Mouse (Mus musculus): ENCODE measurements around the gene Ano4. TPM values are rescaled to one million over a fixed set of nuclear protein-coding genes. Genes with fewer than 3 reads are reported as not detected.
"Not testable (repeated sequence)": the region's sequence is repeated elsewhere in the genome, so short reads cannot be mapped to it uniquely, and the experiment has no call there.

The Ano4 gene
- polyA plus RNA-seq, 1 experiment from 2014 or later = 0.96 TPM

DNA sequence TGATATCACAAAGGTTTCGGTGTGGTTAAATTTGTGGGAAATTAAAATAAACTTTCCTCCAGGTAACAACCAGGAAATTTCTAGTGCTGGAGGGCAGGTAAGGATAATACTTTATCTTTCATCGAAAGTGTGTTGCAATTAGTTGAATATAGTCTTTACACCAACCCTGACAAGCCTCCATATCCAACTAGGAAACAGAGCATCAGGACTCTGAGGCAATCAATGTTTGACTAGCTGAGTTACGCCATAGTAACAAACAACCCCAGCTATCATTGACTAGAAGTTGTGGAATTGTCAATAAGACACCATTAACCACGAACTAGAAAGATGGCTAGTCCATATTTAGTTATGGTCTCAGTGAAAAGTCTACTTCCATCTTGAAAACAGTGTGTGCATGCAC is 246.4 kb downstream of the Ano4 start:
- H3K9ac ChIP-seq (ENCODE audit: low read length) = no peak overlapping the region
- H3K4me2 ChIP-seq (ENCODE audit: low read depth, severe bottlenecking) = no peak overlapping the region
- ATAC-seq (ENCODE audit: insufficient number of reproducible peaks, low FRiP score, low TSS enrichment, low read depth) (no peak), DNase-seq (ENCODE audit: low spot score) (no peak)
- H3K36me3 ChIP-seq (ENCODE audit: control insufficient read depth, insufficient read depth, low read length) = no peaks in the 10 kb centered on the region
- 76% methylated on average over 4 of the region's 4 CpGs for WGBS
- no peak overlapping the region for H3K4me3 ChIP-seq (ENCODE audit: low read depth, low read length)
- no peak overlapping the region for H3K27ac ChIP-seq (replicated peaks; ENCODE audit: low read depth, low read length)
- H3K9me3 ChIP-seq (ENCODE audit: control insufficient read depth, low read length) = no peaks in the 10 kb centered on the region
- H3K27me3 ChIP-seq (ENCODE audit: control insufficient read depth, insufficient read depth, low read length) = no peaks in the 10 kb centered on the region
- no peaks in the 10 kb centered on the region for H3K4me1 ChIP-seq (ENCODE audit: control insufficient read depth, insufficient read depth, low read length)

DNA sequence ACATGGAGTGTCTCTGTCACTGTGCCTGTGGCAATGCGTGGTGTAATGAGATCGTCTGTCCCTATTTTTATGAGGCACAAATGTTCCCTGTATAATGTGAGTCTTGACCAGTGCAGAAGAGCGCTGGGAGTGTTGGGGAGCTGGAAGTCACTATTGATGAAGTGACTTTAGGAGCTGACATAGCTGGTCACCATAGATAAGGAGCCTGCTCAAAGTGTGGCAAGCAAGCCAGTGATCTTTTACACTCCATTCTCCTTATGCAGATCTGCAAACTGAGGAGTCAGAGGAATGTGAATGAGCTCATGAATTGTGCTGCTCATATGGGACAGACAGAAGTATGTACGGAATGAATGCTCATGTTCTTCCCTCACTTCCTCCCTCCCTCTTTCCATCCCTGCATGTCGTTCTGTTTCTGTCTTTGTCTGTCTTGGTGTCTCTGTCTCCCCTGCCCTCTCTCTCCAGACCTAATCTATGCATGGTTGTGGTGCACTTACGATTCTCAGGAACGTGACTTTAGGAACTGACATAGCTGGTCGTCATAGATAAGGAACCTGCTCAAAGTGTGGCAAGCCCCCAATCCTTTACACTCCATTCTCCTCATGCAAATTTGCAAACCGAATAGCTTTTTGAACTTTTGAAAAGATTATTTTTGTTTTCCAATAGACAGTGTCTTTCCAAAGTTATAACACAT is 252.1 kb downstream of the Ano4 start:
- DNase-seq (ENCODE audit: low spot score) = no peak
- H3K27ac ChIP-seq (replicated peaks; ENCODE audit: low read depth, low read length) = no peak overlapping the region
- WGBS = 76% methylated on average over 9 of the region's 9 CpGs

DNA sequence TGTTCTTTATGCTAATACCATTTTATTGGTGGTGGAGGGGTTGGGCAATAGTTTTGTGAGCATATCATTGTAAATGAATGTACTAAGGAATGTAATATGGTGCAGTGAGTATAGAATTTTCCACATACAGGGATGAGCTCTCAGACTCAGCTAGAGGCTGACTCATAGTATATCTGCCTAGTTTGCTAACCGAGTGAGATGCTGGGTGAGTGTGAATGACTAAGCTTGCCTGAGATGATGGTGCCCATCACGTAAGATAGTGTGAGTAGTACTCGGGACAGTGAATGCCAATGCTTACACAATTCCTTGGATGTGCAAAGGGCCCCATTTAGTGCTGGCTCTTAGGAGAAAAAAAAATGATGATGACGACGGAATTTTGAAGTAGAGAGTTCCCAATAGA is 267.1 kb downstream of the Ano4 start:
- H3K9ac ChIP-seq (ENCODE audit: low read length) = no peak overlapping the region
- WGBS = 87% methylated on average over 5 of the region's 5 CpGs
- H3K4me3 ChIP-seq (ENCODE audit: low read depth, low read length) = no peak overlapping the region
- no peak for DNase-seq (ENCODE audit: low spot score)
- H3K9me3 ChIP-seq (ENCODE audit: control insufficient read depth, low read length) = no peaks in the 10 kb centered on the region
- no peaks in the 10 kb centered on the region for H3K27me3 ChIP-seq (ENCODE audit: control insufficient read depth, insufficient read depth, low read length)
- H3K36me3 ChIP-seq (ENCODE audit: control insufficient read depth, insufficient read depth, low read length) = no peaks in the 10 kb centered on the region
- ATAC-seq (ENCODE audit: insufficient number of reproducible peaks, low FRiP score, low TSS enrichment, low read depth) = no peak
- H3K27ac ChIP-seq (replicated peaks; ENCODE audit: low read depth, low read length) = no peak overlapping the region
- H3K4me1 ChIP-seq (ENCODE audit: control insufficient read depth, insufficient read depth, low read length) = no peaks in the 10 kb centered on the region
- no peak overlapping the region for H3K4me2 ChIP-seq (ENCODE audit: low read depth, severe bottlenecking)

More for the DNA sequence above, 252.1 kb downstream of the Ano4 start:
- no peak overlapping the region for H3K4me3 ChIP-seq (ENCODE audit: low read depth, low read length)
- no peak overlapping the region for H3K9ac ChIP-seq (ENCODE audit: low read length)
- no peaks in the 10 kb centered on the region for H3K36me3 ChIP-seq (ENCODE audit: control insufficient read depth, insufficient read depth, low read length)
- no peaks in the 10 kb centered on the region for H3K4me1 ChIP-seq (ENCODE audit: control insufficient read depth, insufficient read depth, low read length)
- H3K27me3 ChIP-seq (ENCODE audit: control insufficient read depth, insufficient read depth, low read length) = no peaks in the 10 kb centered on the region
- no peak for ATAC-seq (ENCODE audit: insufficient number of reproducible peaks, low FRiP score, low TSS enrichment, low read depth)
- H3K4me2 ChIP-seq (ENCODE audit: low read depth, severe bottlenecking) = no peak overlapping the region
- H3K9me3 ChIP-seq (ENCODE audit: control insufficient read depth, low read length) = no peaks in the 10 kb centered on the region

DNA sequence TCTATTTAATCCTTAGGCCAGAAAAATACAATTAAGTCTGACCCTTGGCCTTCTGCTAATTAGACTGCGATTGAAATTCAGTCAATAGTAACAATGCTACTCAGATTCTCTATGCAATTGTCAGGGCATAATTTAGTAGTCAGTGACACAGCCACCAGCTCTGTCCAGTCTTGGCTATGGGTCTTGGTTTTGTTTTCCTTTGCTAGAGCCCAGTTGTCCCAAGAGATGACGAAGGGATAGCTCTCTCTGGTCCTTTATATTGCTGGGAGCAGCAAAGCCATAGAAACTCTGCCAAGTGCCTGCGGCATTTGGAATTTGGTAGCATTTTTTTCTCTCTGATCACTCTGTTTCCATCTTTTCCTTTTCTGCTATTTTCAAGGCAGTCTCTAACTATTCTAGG is 288.7 kb downstream of the Ano4 start:
- WGBS = 92% methylated on average over 3 of the region's 3 CpGs
- Histone ChIP-seq H3K9ac (ENCODE audit: low read length) (no peak overlapping the region), H3K36me3 (ENCODE audit: control insufficient read depth, insufficient read depth, low read length) (no peaks in the 10 kb centered on the region), H3K27ac (replicated peaks; ENCODE audit: low read depth, low read length) (no peak overlapping the region), H3K4me1 (ENCODE audit: control insufficient read depth, insufficient read depth, low read length) (no peaks in the 10 kb centered on the region), H3K4me2 (ENCODE audit: low read depth, severe bottlenecking) (no peak overlapping the region), H3K27me3 (ENCODE audit: control insufficient read depth, insufficient read depth, low read length) (no peaks in the 10 kb centered on the region), H3K4me3 (ENCODE audit: low read depth, low read length) (no peak overlapping the region), H3K9me3 (ENCODE audit: control insufficient read depth, low read length) (no peaks in the 10 kb centered on the region)
- ATAC-seq (ENCODE audit: insufficient number of reproducible peaks, low FRiP score, low TSS enrichment, low read depth) (no peak), DNase-seq (ENCODE audit: low spot score) (no peak)

DNA sequence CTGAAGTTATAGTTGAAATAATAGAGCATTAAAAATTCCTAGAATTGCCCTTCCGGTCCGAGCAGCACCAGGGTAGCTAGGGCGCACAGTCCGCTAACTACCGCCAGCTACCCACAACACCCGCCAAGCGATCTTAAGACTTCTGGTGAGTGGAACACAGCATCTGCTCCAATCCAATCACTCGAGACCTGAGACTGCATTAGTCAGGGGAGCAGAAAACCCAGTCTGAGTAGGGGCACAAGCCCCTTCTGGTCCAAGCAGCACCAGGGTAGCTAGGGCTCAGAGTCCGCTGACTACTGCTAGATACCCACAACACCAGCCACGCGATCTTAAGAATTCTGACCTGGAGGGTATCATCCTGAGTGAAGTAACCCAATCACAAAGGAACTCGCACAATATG is 299.6 kb downstream of the Ano4 start:
- not testable (repeated sequence) for H3K4me3 ChIP-seq (ENCODE audit: low read depth, low read length); H3K4me2 ChIP-seq (ENCODE audit: low read depth, severe bottlenecking); H3K27me3 ChIP-seq (ENCODE audit: control insufficient read depth, insufficient read depth, low read length); H3K4me1 ChIP-seq (ENCODE audit: control insufficient read depth, insufficient read depth, low read length); H3K9ac ChIP-seq (ENCODE audit: low read length); H3K36me3 ChIP-seq (ENCODE audit: control insufficient read depth, insufficient read depth, low read length); ATAC-seq (ENCODE audit: insufficient number of reproducible peaks, low FRiP score, low TSS enrichment, low read depth); H3K9me3 ChIP-seq (ENCODE audit: control insufficient read depth, low read length); H3K27ac ChIP-seq (replicated peaks; ENCODE audit: low read depth, low read length); DNase-seq (ENCODE audit: low spot score)
- 95% methylated on average over 12 of the region's 12 CpGs for WGBS

DNA sequence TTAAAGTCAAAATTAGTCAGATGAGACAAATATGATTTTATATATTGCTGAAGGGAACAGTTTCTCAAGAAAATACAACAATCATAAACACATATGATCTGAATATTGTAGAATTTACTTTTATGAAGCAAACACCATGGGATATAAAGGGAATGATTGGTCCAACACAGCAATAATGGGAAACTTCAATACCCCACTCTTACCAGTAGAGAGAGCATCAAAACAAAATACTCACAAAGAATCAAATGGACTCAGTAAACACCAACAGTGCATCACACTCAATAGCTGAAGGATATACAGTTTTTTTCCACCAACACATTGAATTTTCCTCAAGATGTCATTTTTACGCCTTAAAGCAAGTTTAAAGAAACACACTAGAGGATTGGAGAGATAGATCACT is 300.4 kb downstream of the Ano4 start:
- no peaks in the 10 kb centered on the region for H3K9me3 ChIP-seq (ENCODE audit: control insufficient read depth, low read length)
- ATAC-seq (ENCODE audit: insufficient number of reproducible peaks, low FRiP score, low TSS enrichment, low read depth) = no peak
- H3K27ac ChIP-seq (replicated peaks; ENCODE audit: low read depth, low read length) = no peak overlapping the region
- H3K4me1 ChIP-seq (ENCODE audit: control insufficient read depth, insufficient read depth, low read length) = no peaks in the 10 kb centered on the region
- no peak overlapping the region for H3K4me3 ChIP-seq (ENCODE audit: low read depth, low read length)
- H3K9ac ChIP-seq (ENCODE audit: low read length) = no peak overlapping the region
- DNase-seq (ENCODE audit: low spot score) = no peak
- H3K36me3 ChIP-seq (ENCODE audit: control insufficient read depth, insufficient read depth, low read length) = no peaks in the 10 kb centered on the region
- no peaks in the 10 kb centered on the region for H3K27me3 ChIP-seq (ENCODE audit: control insufficient read depth, insufficient read depth, low read length)
- H3K4me2 ChIP-seq (ENCODE audit: low read depth, severe bottlenecking) = no peak overlapping the region
- WGBS = 94% methylated on average over 1 of the region's 1 CpGs

DNA sequence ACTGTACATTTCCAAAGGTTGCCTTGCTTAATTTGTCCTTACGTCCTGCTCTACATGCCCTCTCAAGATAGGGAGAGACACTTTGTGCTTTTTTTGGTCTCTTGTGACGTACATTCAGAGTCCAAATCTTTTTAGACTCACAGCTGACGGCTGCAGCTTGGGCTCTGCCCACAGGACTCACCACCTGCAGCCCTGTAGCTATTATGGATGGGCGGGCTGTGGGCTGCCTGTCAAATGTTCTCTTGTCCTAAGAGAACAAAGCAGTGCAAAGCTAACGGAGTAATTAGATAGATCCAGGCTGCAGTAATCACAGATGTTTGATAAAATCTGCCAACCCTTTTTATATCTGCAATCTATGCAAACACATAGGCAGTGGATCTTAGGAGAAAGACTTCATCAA is 325.6 kb downstream of the Ano4 start:
- H3K27ac ChIP-seq (replicated peaks; ENCODE audit: low read depth, low read length) = no peak overlapping the region
- DNase-seq (ENCODE audit: low spot score) (no peak), ATAC-seq (ENCODE audit: insufficient number of reproducible peaks, low FRiP score, low TSS enrichment, low read depth) (no peak)
- H3K4me1 ChIP-seq (ENCODE audit: control insufficient read depth, insufficient read depth, low read length) = no peaks in the 10 kb centered on the region
- no peak overlapping the region for H3K4me2 ChIP-seq (ENCODE audit: low read depth, severe bottlenecking)
- no peak overlapping the region for H3K4me3 ChIP-seq (ENCODE audit: low read depth, low read length)
- H3K27me3 ChIP-seq (ENCODE audit: control insufficient read depth, insufficient read depth, low read length) = no peaks in the 10 kb centered on the region
- no peaks in the 10 kb centered on the region for H3K9me3 ChIP-seq (ENCODE audit: control insufficient read depth, low read length)
- WGBS = 70% methylated on average over 5 of the region's 5 CpGs
- no peak overlapping the region for H3K9ac ChIP-seq (ENCODE audit: low read length)
- no peaks in the 10 kb centered on the region for H3K36me3 ChIP-seq (ENCODE audit: control insufficient read depth, insufficient read depth, low read length)

DNA sequence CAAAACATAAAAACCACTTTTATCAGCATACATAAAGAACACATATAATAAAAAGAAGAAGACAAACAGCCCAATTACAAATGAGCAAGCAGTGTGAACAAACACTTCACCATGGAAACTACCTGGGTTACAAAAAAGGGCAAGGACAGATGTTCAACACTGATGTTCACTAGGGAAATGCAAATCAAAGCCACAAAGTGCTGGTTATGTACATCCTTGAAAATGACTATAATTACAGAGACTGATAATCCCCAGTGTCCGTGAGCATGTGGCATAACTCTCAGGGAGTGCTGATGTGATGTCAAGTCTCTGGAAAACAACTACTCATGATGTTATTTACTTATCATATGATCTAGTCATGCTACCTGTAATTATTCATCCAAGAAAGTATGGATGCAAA is 336.3 kb downstream of the Ano4 start:
- ATAC-seq (ENCODE audit: insufficient number of reproducible peaks, low FRiP score, low TSS enrichment, low read depth) (no peak), DNase-seq (ENCODE audit: low spot score) (no peak)
- Histone ChIP-seq H3K27ac (replicated peaks; ENCODE audit: low read depth, low read length) (no peak overlapping the region), H3K4me3 (ENCODE audit: low read depth, low read length) (no peak overlapping the region), H3K4me1 (ENCODE audit: control insufficient read depth, insufficient read depth, low read length) (no peaks in the 10 kb centered on the region), H3K27me3 (ENCODE audit: control insufficient read depth, insufficient read depth, low read length) (no peaks in the 10 kb centered on the region), H3K36me3 (ENCODE audit: control insufficient read depth, insufficient read depth, low read length) (no peaks in the 10 kb centered on the region), H3K9me3 (ENCODE audit: control insufficient read depth, low read length) (no peaks in the 10 kb centered on the region), H3K9ac (ENCODE audit: low read length) (no peak overlapping the region), H3K4me2 (ENCODE audit: low read depth, severe bottlenecking) (no peak overlapping the region)
- WGBS = 70% methylated on average over 1 of the region's 1 CpGs

DNA sequence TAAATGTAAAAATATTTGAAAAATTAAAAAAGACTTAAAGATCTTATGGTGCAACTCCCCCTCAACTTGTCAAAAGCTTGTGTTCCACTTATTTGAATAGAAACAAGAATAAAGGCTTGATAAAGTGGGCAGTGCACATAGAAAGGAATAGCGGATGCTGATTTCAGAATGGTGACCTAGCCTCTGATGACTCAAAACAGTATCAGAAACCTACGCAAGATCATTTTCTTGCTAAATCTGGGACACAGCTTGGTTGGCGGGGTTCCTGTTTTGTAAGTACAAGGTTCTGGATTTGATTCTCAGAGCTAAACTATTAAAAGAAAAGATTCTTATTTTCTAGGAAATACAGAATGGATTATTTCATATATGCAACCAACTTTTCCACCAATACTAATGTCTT is 340.0 kb downstream of the Ano4 start:
- Histone ChIP-seq H3K27ac (replicated peaks; ENCODE audit: low read depth, low read length) (no peak overlapping the region), H3K4me3 (ENCODE audit: low read depth, low read length) (no peak overlapping the region), H3K9ac (ENCODE audit: low read length) (no peak overlapping the region), H3K27me3 (ENCODE audit: control insufficient read depth, insufficient read depth, low read length) (no peaks in the 10 kb centered on the region), H3K4me1 (ENCODE audit: control insufficient read depth, insufficient read depth, low read length) (no peaks in the 10 kb centered on the region), H3K4me2 (ENCODE audit: low read depth, severe bottlenecking) (no peak overlapping the region), H3K9me3 (ENCODE audit: control insufficient read depth, low read length) (no peaks in the 10 kb centered on the region), H3K36me3 (ENCODE audit: control insufficient read depth, insufficient read depth, low read length) (no peaks in the 10 kb centered on the region)
- no peak for DNase-seq (ENCODE audit: low spot score)
- WGBS = 89% methylated on average over 3 of the region's 3 CpGs
- no peak for ATAC-seq (ENCODE audit: insufficient number of reproducible peaks, low FRiP score, low TSS enrichment, low read depth)
